23 mouse cellular contexts compared by ENCODE assay signal in genomic region chr13:113502528-113502927, GRCm38 (mm10).
A peak's percentile ranks its signal among the peaks of the same experiment; 100 is the strongest.
DNase-seq lines count a peak whose midpoint lies in the region; ATAC-seq lines count a peak whose summit lies in the region.
"Had no signal": no experiment of that assay in that cellular context is flagged by ENCODE, and none has a peak within 500 bp of the region (broad histone marks: within the 10 kb centered on the region; RNA-seq: fewer than 3 reads in every experiment).

No protein-coding gene starts in this region.

- peak; percentile 68; the same call in 1 of the 2 replicates for ATAC-seq in limb, embryonic 11.5 days (ENCODE audit: insufficient number of reproducible peaks, low FRiP score, low TSS enrichment, low read depth)
- ATAC-seq: forebrain, embryonic 15.5 days; hindbrain, embryonic 16.5 days; intestine, embryonic 15.5 days had no signal

- H3K27me3 ChIP-seq in limb, embryonic 11.5 days (ENCODE audit: control insufficient read depth, insufficient read depth, low read length), result no peaks in the 10 kb centered on the region
- H3K27me3 ChIP-seq in limb, embryonic 10.5 days (ENCODE audit: low read depth, poor library complexity, severe bottlenecking), result no peaks in the 10 kb centered on the region
- H3K27me3 ChIP-seq: embryonic facial prominence, embryonic 12.5 days; forebrain, embryonic 12.5 days; forebrain, embryonic 15.5 days; heart, embryonic 13.5 days; hindbrain, embryonic 12.5 days; intestine, embryonic 15.5 days had no signal

- no peak overlapping the region for H3K4me2 ChIP-seq in limb, embryonic 11.5 days (ENCODE audit: low read depth, severe bottlenecking)
- H3K4me2 ChIP-seq: embryonic facial prominence, embryonic 12.5 days; forebrain, embryonic 12.5 days; forebrain, embryonic 15.5 days; heart, embryonic 13.5 days; hindbrain, embryonic 12.5 days; intestine, embryonic 15.5 days had no signal

- peaks cover 4% of the 10 kb centered on the region; the same call in 1 of the 2 replicates for H3K4me1 ChIP-seq in limb, embryonic 11.5 days (ENCODE audit: control insufficient read depth, insufficient read depth, low read length)
- peaks cover 3% of the 10 kb centered on the region; the same call in 1 of the 2 replicates for H3K4me1 ChIP-seq in limb, embryonic 10.5 days
- H3K4me1 ChIP-seq: embryonic facial prominence, embryonic 12.5 days; forebrain, embryonic 12.5 days; forebrain, embryonic 15.5 days; heart, embryonic 10.5 days; hindbrain, embryonic 12.5 days; intestine, embryonic 15.5 days had no signal

- no peaks in the 10 kb centered on the region for H3K36me3 ChIP-seq in limb, embryonic 11.5 days (ENCODE audit: control insufficient read depth, insufficient read depth, low read length)
- H3K36me3 ChIP-seq in limb, embryonic 10.5 days, result no peaks in the 10 kb centered on the region
- H3K36me3 ChIP-seq: embryonic facial prominence, embryonic 12.5 days; forebrain, embryonic 12.5 days; forebrain, embryonic 15.5 days; heart, embryonic 10.5 days; heart, embryonic 13.5 days; hindbrain, embryonic 12.5 days; intestine, embryonic 15.5 days had no signal

- WGBS in limb, embryonic 11.5 days, result 71% methylated on average over 6 of the region's 6 CpGs
- 82% methylated on average over 6 of the region's 6 CpGs for WGBS in limb, embryonic 10.5 days

- H3K4me3 ChIP-seq in limb, embryonic 11.5 days (ENCODE audit: low read depth, low read length), result no peak overlapping the region
- no peak overlapping the region for H3K4me3 ChIP-seq in limb, embryonic 10.5 days
- H3K4me3 ChIP-seq: embryonic facial prominence, embryonic 12.5 days; erythroblast, embryonic 14.5 days; forebrain, embryonic 12.5 days; forebrain, embryonic 15.5 days; heart, adult 2 months; heart, embryonic 10.5 days; heart, embryonic 13.5 days; hindbrain, embryonic 12.5 days; intestine, embryonic 15.5 days had no signal

- H3K27ac ChIP-seq in limb, embryonic 11.5 days (replicated peaks; ENCODE audit: low read depth, low read length), result no peak overlapping the region
- H3K27ac ChIP-seq in limb, embryonic 10.5 days, result no peak overlapping the region
- H3K27ac ChIP-seq: embryonic facial prominence, embryonic 12.5 days; forebrain, embryonic 12.5 days; forebrain, embryonic 15.5 days; heart, adult 2 months; heart, embryonic 10.5 days; heart, embryonic 13.5 days; hindbrain, embryonic 12.5 days; intestine, embryonic 15.5 days had no signal

- intact Hi-C loops in heart, postnatal 14 days (cut with DNase I), result no loop called here

- H3K9ac ChIP-seq in limb, embryonic 11.5 days (ENCODE audit: low read length), result no peak overlapping the region
- H3K9ac ChIP-seq: embryonic facial prominence, embryonic 12.5 days; forebrain, embryonic 12.5 days; forebrain, embryonic 15.5 days; heart, embryonic 13.5 days; hindbrain, embryonic 12.5 days; intestine, embryonic 15.5 days had no signal

- H3K9me3 ChIP-seq in limb, embryonic 11.5 days (ENCODE audit: control insufficient read depth, low read length), result no peaks in the 10 kb centered on the region
- no peaks in the 10 kb centered on the region for H3K9me3 ChIP-seq in limb, embryonic 10.5 days (replicated peaks)
- H3K9me3 ChIP-seq: embryonic facial prominence, embryonic 12.5 days; forebrain, embryonic 12.5 days; forebrain, embryonic 15.5 days; heart, embryonic 10.5 days; heart, embryonic 13.5 days; hindbrain, embryonic 12.5 days; intestine, embryonic 15.5 days had no signal

- DNase-seq in heart, adult 11 months, result peak; percentile 73
- DNase-seq in heart, postnatal 14 days, result no peak
- DNase-seq in limb, embryonic 11.5 days (ENCODE audit: low spot score), result no peak
- no peak for DNase-seq in limb, embryonic 10.5 days (ENCODE audit: low spot score)
- peak; percentile 50 for DNase-seq in mesoderm, embryonic 11.5 days (ENCODE audit: low read depth, low spot score)
- no peak for DNase-seq in cerebellum, adult 11 months
- DNase-seq: adrenal gland, adult 8-10 months; adrenal gland, postnatal 25 days; B cell, adult 2 months; cerebellum, adult 18-20 months; cerebellum, adult 9-10 months; cerebellum, postnatal 14 days; gastrocnemius, postnatal 25 days; heart, adult 2 months had no signal

Comparison
In these comparisons a context has a peak if more than half of its experiments do, and no peak if none do; other contexts are left out.
1. DNase-seq: peak in heart, adult 11 months (single experiment) and mesoderm, embryonic 11.5 days (single experiment); none in heart, postnatal 14 days (0 of 2), limb, embryonic 11.5 days (single experiment), limb, embryonic 10.5 days (single experiment) and cerebellum, adult 11 months (single experiment).